Mouse (Mus musculus): ENCODE measurements at regions not wholly inside any gene's neighbourhood (a gene's known extent, or its start where the extent isn't known, plus 50 kb on each side); places are given as distances from the start of the nearest gene placed in this dataset.

DNA sequence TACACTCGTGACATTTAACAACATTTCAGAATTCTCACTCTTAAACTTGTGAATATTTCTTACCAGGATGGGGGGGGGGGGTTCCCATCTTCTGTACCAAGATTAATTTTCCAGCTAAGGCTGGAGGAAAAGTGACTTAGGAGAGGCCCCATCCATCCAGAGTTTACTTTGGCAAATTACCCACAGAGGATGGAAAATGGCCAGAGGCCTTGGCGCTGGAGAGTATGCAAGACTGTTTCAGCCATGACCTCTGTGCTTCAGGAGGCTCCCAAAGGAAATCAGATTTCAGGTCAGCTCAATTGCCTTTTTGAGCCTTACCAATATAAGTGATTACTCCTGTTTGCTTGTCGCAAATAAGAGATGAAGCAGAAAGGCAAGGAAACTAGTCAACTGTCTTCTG, 143.4 kb upstream of the F930015N05Rik start:
- no peak for DNase-seq (ENCODE audit: low spot score)

DNA sequence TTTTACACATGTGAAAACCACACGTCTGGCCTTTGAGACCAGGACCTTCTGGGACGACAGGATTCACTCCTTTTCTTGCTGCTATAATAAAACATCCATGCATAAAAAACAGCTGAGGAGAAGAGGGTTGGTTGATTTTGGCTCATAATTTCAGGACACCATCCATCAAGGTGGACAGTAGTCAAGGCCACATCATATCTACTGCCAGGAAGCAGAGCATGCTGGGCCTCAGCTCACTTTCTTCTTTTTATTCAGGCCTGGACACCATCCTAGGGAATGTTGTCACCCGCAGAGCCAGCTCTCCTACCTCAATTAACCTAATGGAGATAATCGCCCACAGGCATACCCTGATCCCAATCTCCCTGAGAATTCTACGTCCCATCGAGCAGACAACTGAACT, 149.6 kb upstream of the F930015N05Rik start:
- no peak for DNase-seq (ENCODE audit: low spot score)

DNA sequence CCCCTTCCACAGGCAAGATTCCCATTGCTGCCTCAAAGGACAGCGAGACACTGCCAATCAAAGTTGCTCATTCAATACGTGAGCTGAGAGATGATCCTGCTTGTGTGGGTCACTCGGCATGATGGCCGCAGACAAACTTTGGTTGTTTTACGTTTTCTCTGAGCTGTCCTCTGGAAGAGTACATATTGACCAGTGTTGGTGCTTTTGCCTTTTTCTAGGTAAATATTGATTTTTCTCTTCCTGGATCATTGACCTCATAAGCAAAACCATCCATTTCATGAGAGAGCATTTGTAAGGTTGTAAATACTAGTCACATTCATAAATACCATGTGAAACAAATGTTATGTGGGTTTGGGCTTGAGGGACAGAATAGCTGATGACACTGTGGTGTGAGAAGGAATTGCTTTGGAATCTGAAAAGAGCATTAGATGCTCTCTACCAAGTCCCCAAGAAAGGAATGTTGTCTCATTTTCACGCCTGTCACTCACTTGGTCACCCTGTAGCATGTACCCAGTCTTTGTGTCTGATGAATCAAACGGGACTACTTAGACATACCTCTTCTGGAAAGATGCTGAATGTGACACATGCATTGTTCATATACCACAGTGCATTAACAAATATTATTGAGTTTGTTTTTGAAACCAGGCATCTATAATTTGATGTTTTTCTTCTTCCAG, 150.7 kb upstream of the F930015N05Rik start:
- no peak for DNase-seq (ENCODE audit: low spot score)

- no peak for DNase-seq (ENCODE audit: low spot score)
Measured at GRCm38 (mm10) chr11:64587751-64588600, 151.5 kb upstream of the F930015N05Rik start.

- no peak for DNase-seq (ENCODE audit: low spot score)
Measured at GRCm38 (mm10) chr11:64588601-64588989, 152.1 kb upstream of the F930015N05Rik start.

- DNase-seq (ENCODE audit: low spot score) = no peak
Measured at GRCm38 (mm10) chr11:64589026-64589425, 152.6 kb upstream of the F930015N05Rik start.

DNA sequence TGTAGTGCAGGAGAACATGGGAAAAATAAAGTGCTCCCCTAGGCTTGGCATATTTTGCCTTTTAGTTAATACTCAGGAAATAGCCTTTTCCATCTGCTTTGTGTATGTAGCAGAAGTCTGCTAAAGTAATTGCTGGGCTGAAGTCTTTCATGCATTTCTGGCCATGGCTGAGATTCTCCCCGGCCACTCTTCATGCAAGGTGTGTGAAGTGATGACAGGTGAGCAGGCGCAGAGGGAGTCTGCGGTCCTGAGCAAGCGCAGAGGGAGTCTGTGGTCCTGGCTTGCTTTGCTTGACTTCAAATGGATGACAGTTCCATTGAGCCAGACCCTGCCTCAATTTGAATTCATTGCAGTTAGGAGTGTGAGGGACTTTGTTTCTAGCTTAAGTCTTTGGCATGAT, 153.6 kb upstream of the F930015N05Rik start:
- DNase-seq (ENCODE audit: low spot score) = no peak

GRCm38 (mm10) chr11:64592253-64592652, 155.8 kb upstream of the F930015N05Rik start:
- no peak for DNase-seq (ENCODE audit: low spot score)

GRCm38 (mm10) chr11:64597305-64597704, 160.9 kb upstream of the F930015N05Rik start:
- no peak for DNase-seq (ENCODE audit: low spot score)

- no peak for DNase-seq (ENCODE audit: low spot score)
Measured at GRCm38 (mm10) chr11:64599178-64599577, 162.7 kb upstream of the F930015N05Rik start.

DNA sequence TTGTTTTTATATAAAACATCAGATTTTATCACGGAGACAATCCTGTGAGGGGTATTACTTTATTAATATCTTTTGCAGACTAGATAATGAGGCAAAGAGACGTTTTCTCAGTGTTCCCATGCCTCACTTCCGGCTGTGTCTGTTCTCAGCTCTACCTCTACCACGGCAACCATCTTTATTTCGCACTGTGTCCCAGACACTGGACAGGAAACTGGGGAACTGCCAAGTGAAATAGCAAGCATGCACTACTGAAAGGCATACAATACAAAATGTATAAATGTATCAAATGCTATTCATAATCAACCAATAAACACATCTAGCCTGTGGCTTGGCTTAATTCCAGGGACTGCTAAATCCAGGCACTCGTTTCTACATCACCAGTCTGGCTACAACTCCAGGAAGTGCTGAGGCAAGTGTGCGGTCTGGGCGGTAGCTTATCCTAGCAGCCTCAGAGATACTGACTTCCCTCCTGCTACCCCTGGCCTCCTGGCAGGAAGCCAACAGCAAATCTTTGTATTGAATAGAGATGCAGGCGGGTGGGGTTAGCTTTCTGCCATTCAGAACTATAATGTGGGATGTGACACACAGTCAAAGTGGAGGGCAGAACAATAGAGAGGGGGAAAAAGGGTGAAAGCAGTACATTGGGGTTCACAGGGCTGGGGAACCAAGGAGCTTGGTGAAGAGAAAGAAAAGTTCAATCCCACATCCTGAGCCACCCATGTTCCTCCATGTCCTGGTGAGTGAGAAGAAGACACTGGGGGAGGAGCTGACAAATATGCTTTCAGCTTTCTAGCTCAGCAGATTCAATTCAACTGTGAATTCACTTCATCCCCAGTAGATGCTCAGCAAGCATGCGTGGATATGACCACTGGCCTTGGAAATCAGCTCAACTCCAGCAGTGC, 164.0 kb upstream of the F930015N05Rik start:
- DNase-seq (ENCODE audit: low spot score) = peak; percentile 9

GRCm38 (mm10) chr11:64609043-64609442, 172.6 kb upstream of the F930015N05Rik start:
- no peak for DNase-seq (ENCODE audit: low spot score)

- DNase-seq (ENCODE audit: low spot score) = no peak
Measured at GRCm38 (mm10) chr11:64610724-64611123, 174.3 kb upstream of the F930015N05Rik start.

- no peak for DNase-seq (ENCODE audit: low spot score)
Measured at GRCm38 (mm10) chr11:64615140-64615539, 178.7 kb upstream of the F930015N05Rik start.

GRCm38 (mm10) chr11:64618631-64619385, 182.4 kb upstream of the F930015N05Rik start:
- DNase-seq (ENCODE audit: low spot score) = no peak

GRCm38 (mm10) chr11:64627180-64627579, 190.7 kb upstream of the F930015N05Rik start:
- DNase-seq (ENCODE audit: low spot score) = no peak

- DNase-seq (ENCODE audit: low spot score) = no peak
Measured at GRCm38 (mm10) chr11:64640947-64641346, 204.5 kb upstream of the F930015N05Rik start.

DNA sequence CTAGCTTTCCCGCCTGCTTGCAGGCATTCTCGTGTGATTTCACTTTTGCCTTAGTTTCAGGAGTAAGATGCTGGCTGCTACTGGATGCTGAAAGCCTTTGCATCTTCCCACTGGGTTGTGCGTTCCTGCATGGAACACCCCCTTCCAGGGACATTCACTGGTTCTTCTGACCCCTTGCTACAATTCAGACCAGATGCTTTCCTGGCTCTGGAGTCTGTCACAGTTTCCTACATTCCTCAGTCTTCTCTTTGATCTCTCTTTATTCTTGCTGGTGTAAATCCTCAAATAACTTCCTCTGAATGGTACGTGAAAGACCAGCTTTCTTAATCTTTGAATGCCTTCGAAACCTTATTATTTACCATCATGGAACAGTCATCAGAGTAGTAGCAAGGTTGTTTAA, 206.7 kb upstream of the F930015N05Rik start:
- no peak for DNase-seq (ENCODE audit: low spot score)

DNA sequence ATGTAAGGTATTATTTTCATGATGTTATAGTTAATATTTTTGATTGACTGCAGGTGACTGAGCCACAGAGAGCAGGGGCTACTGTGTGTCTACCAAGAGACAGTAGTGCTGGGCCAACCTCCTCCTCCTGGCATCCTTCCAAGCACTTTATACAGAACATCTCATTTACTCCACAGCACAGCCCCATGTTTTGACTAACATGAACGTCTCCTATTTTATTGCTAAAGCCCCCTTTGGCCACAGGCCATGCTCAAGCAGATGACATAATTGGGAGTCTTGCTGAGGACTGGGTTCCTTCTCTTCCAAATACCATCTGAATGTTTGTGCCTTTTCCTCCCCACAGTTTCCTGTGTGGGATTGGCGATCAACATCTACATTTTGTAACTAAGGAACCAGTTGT, 211.5 kb upstream of the F930015N05Rik start:
- DNase-seq (ENCODE audit: low spot score) = no peak

- no peak for DNase-seq (ENCODE audit: low spot score)
Measured at GRCm38 (mm10) chr11:64650571-64651282, 214.3 kb upstream of the F930015N05Rik start.

DNA sequence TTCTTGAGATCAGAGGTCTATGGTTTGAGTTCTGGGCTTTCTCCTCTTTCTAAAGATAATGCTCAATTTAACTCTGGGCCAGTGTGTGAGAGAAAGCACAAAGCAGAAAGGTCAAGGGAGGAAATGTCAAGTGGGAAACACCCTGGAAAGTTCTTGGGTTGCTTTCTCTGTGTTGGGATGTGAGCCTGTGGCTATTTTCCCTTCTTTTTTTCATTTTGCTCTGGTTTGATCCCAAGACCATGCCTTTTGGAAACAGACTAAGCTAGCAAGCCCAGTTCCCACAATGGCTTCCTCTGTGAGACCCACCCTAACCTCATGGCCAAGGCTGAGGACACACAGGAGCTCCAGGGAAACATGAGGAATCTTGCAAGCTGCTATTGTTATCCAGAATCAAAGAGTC, 216.4 kb upstream of the F930015N05Rik start:
- no peak for DNase-seq (ENCODE audit: low spot score)

All from left cerebral cortex, adult 11 months (tissue).